Mouse (Mus musculus) gastrocnemius, postnatal 25 days (tissue): Measurements from ENCODE around the gene Irf2bp1. TPM values are rescaled to one million over a fixed set of nuclear protein-coding genes. Genes with fewer than 3 reads are reported as not detected.

ENCODE experiments used
- DNase-seq: peaks from one replicate; pipeline ENCODE4 v3.0.0; 2022
- long read RNA-seq, 2 experiments: library from polyadenylated mRNA; stranded (forward); transcript quantifications; one replicate each; pipeline ENCODE4 v2.0.0; 2021
- total RNA-seq, 2 experiments: library from RNA; stranded (reverse); gene quantifications; 1 replicate in 1 of 2; 2 replicates in 1 of 2; pipeline ENCODE4 v1.2.3; 2021

Gene Irf2bp1
- total RNA-seq: 10 to 100 TPM; 13.7 to 14.3 TPM
- long read RNA-seq, experiment 1, transcript Irf2bp1-201 (1 exons, 2,734 nt): major isoform, 14 of 14 reads
- long read RNA-seq, experiment 1, partial matches to known transcripts: 0 of 14 reads
- long read RNA-seq, experiment 1, other reads (novel, unspliced or antisense): 0 of 14 reads
- long read RNA-seq, experiment 2, transcript Irf2bp1-201 (1 exons, 2,734 nt): major isoform, 47 of 47 reads
- long read RNA-seq, experiment 2, partial matches to known transcripts: 0 of 47 reads
- long read RNA-seq, experiment 2, other reads (novel, unspliced or antisense): 0 of 47 reads

GRCm38 (mm10) chr7:19003902-19004630, at the start of gene Irf2bp1:
Irf2bp1 (plus strand) TSS chr7:19004044.
- DNase-seq: peak; percentile 93

GRCm38 (mm10) chr7:18957569-18958383, 46.1 kb upstream of the Irf2bp1 start:
- DNase-seq: peak; percentile 67

GRCm38 (mm10) chr7:18958384-18958766, 45.5 kb upstream of the Irf2bp1 start:
- no peak for DNase-seq

- DNase-seq: no peak
These were observed 44.4 kb upstream of the Irf2bp1 start for GRCm38 (mm10) chr7:18959446-18959845.

- DNase-seq: no peak
These were observed 41.6 kb upstream of the Irf2bp1 start for GRCm38 (mm10) chr7:18962171-18962792.

- DNase-seq: no peak
These were observed 41.0 kb upstream of the Irf2bp1 start for GRCm38 (mm10) chr7:18962795-18963194.

- DNase-seq: no peak
These were observed 40.5 kb upstream of the Irf2bp1 start for GRCm38 (mm10) chr7:18963294-18963843.

GRCm38 (mm10) chr7:18965312-18965711, 38.5 kb upstream of the Irf2bp1 start:
- no peak for DNase-seq

- no peak for DNase-seq
These were observed 36.2 kb upstream of the Irf2bp1 start for GRCm38 (mm10) chr7:18967603-18968002.

GRCm38 (mm10) chr7:18970956-18971355, 32.9 kb upstream of the Irf2bp1 start:
- DNase-seq: no peak

- no peak for DNase-seq
These were observed 25.5 kb upstream of the Irf2bp1 start for GRCm38 (mm10) chr7:18978381-18978780.

GRCm38 (mm10) chr7:18986503-18986902, 17.3 kb upstream of the Irf2bp1 start:
- no peak for DNase-seq

GRCm38 (mm10) chr7:18987100-18987499, 16.7 kb upstream of the Irf2bp1 start, which contains the start of gene Nanos2:
Nanos2 (plus strand) TSS chr7:18987400.
- DNase-seq: no peak

GRCm38 (mm10) chr7:18987747-18988146, 16.1 kb upstream of the Irf2bp1 start:
- DNase-seq: no peak

- DNase-seq: no peak
These were observed 15.1 kb upstream of the Irf2bp1 start for GRCm38 (mm10) chr7:18988780-18989179.

GRCm38 (mm10) chr7:18989995-18990394, 13.8 kb upstream of the Irf2bp1 start:
- no peak for DNase-seq

- DNase-seq: peak; percentile 98
These were observed 13.1 kb upstream of the Irf2bp1 start, which contains the start of gene Mypop for GRCm38 (mm10) chr7:18990601-18991295. Mypop (plus strand) TSS chr7:18991245.

- DNase-seq: no peak
These were observed 12.1 kb upstream of the Irf2bp1 start for GRCm38 (mm10) chr7:18991660-18992293.

- DNase-seq: peak; percentile 34
These were observed 11.6 kb upstream of the Irf2bp1 start for GRCm38 (mm10) chr7:18992294-18992675.

GRCm38 (mm10) chr7:18993036-18993435, 10.8 kb upstream of the Irf2bp1 start:
- DNase-seq: no peak

- DNase-seq: no peak
These were observed 5.0 kb upstream of the Irf2bp1 start for GRCm38 (mm10) chr7:18998835-18999234.
